Mouse (Mus musculus) cortical plate, adult 2 months (tissue): Measurements from ENCODE around the gene Rack1.

ENCODE experiments used
- CTCF ChIP-seq: fragments of 200-500 bp; IDR thresholded peaks from 2 replicates; pipeline ENCODE4 v1.5.1; 2011; ENCODE audit warnings: mild to moderate bottlenecking, control low read depth, low read length; ENCODE audit not compliant: insufficient read depth; ENCODE audit errors: extremely low read depth
- POLR2A ChIP-seq: fragments of 200-500 bp; IDR thresholded peaks from 2 replicates; pipeline ENCODE4 v1.6.1; 2011; ENCODE audit warnings: mild to moderate bottlenecking, low read length, control low read depth; ENCODE audit not compliant: insufficient read depth; ENCODE audit errors: extremely low read depth

DNA sequence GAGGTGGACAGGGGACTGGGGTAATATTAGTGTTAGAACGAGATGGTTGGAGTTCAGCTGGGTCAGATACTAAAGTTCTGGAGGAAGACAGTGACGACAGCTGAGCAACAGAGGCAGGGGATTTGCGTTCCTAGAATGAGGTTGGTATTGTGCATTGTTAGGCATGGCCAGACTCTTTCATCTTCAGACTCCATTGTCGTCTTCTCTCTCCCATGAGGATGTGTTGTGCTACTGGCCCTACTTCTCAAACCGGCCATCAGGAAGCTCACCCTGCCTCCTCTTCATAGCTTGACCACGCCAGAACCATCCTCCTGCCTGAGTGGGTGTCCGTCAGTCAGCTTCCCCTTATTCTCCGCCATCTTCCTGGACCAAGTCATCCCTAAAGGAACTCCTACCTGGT lies 41.1 kb upstream of the Rack1 start:
- TF ChIP-seq POLR2A (no peak), CTCF (no peak)
